Comparison of ENCODE assay signal across 22 mouse cellular contexts in the genomic region with DNA sequence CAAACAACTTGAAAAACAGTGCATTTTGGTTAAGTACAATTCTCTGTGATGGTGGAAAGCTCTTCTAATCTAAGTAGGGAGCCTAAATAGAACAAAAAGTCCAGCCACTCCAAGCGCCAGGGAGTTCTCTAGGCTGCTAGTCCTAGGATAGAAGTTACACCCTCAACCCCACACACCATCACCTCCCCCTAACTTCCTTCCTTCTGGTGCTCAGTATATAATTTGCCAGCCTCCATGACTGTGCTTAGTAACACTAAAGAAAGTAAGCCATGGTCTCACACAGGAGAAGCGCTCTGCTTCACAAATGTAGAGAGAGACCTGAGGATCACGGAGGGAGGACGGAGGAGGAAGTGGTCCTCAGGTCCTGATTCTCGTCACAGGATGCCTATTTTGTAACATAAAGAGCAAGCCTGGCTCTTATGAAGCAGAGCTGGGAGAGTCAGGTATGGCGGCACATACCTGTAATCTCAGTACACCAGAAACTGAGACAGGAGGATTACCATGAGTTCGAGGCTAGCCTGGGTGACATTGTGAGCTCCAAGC.
"Had no signal": no experiment of that assay in that cellular context is flagged by ENCODE, and none has a peak within 500 bp of the region (broad histone marks: within the 10 kb centered on the region; RNA-seq: fewer than 3 reads in every experiment).

No protein-coding gene starts in this region.

- H3K36me3 ChIP-seq: liver, embryonic 13.5 days; liver, embryonic 15.5 days; lung, embryonic 15.5 days; midbrain, embryonic 10.5 days; midbrain, embryonic 12.5 days; neural tube, embryonic 13.5 days; neural tube, embryonic 15.5 days had no signal

- H3K9me3 ChIP-seq: liver, embryonic 13.5 days; liver, embryonic 15.5 days; lung, embryonic 15.5 days; midbrain, embryonic 10.5 days; midbrain, embryonic 12.5 days; neural tube, embryonic 13.5 days; neural tube, embryonic 15.5 days had no signal

- H3K4me1 ChIP-seq: lung, embryonic 15.5 days; neural tube, embryonic 15.5 days had no signal

- H3K27me3 ChIP-seq: liver, embryonic 13.5 days; lung, embryonic 15.5 days had no signal

- DNase-seq: liver, embryonic 13.5 days; liver, postnatal 0 days; lung, adult 2 months; lung, postnatal 14 days; lung, postnatal 36 days; midbrain, embryonic 14.5 days; retina, postnatal 1 day; right cerebral cortex, postnatal 14 days; spleen, adult 18-20 months; thymus, adult 2 months; thymus, postnatal 25 days; thymus, postnatal 4 days had no signal

- H3K27ac ChIP-seq: liver, embryonic 13.5 days; liver, embryonic 15.5 days; lung, embryonic 15.5 days; macrophage; midbrain, embryonic 10.5 days; midbrain, embryonic 12.5 days; neural tube, embryonic 13.5 days; neural tube, embryonic 15.5 days had no signal

- H3K4me2 ChIP-seq: liver, embryonic 13.5 days; liver, embryonic 15.5 days; lung, embryonic 15.5 days; midbrain, embryonic 12.5 days; neural tube, embryonic 13.5 days; neural tube, embryonic 15.5 days had no signal

- ATAC-seq: liver, postnatal 0 days; lung, postnatal 0 days; midbrain, embryonic 16.5 days had no signal

- H3K9ac ChIP-seq: liver, embryonic 13.5 days; liver, embryonic 15.5 days; liver, postnatal 0 days; lung, embryonic 15.5 days; midbrain, embryonic 12.5 days; neural tube, embryonic 13.5 days; neural tube, embryonic 15.5 days had no signal

- H3K4me3 ChIP-seq: liver, embryonic 13.5 days; liver, embryonic 15.5 days; lung, embryonic 15.5 days; midbrain, embryonic 10.5 days; midbrain, embryonic 12.5 days; myocyte; neural tube, embryonic 13.5 days; neural tube, embryonic 15.5 days had no signal
